Mouse (Mus musculus) left cerebral cortex, adult 9 months (tissue): ENCODE results near the gene Dock9.
"Not testable (repeated sequence)": the region's sequence is repeated elsewhere in the genome, so short reads cannot be mapped to it uniquely, and the experiment has no call there.

Experiments used
- DNase-seq, 2 experiments: peaks; one replicate each; pipeline ENCODE4 v3.0.0; 2022; ENCODE audit warnings: low spot score in 2 of 2

The Dock9 gene

DNA sequence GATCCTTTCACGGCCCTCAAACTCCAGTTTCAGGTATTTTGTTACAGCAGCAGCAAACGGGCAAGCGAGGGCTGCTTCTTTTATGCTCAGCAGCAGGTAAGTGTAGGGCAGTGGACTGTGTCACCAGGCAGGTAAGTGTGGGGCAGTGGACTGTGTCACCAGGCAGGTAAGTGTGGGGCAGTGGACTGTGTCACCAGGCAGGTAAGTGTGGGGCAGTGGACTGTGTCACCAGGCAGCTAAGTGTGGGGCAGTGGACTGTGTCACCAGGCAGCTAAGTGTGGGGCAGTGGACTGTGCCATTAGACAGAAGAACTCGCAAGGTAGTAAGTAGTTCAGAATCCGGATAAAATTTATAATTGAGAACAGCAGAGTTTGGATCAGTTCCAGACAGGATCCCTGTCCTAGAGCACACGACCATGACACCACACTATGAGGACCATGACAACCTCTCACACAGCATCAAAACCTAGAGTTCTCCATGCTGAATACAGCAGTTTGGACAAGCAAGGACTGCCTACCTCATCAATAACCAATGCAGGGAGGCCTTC, 173.6 kb downstream of the Dock9 start:
- DNase-seq, result not testable (repeated sequence)

DNA sequence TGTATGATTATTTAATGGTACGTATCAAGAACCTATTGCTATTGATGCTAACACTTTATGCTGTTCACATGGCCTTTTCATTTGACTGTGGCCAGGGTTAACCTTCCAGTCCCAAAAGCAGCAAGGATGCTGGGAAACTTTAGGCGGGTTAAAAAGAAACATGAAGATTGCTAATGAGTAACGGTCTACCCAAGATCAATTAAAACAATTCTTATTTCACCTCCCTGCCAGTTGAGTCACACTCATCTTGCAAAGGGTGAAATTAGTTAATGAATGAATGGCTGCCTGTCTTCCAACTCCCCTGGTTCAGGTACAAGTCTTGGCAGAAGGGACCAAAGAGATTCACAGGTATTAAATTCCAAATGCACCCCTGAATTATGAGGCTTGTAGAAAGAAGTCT, 175.8 kb downstream of the Dock9 start:
- no peak for DNase-seq

DNA sequence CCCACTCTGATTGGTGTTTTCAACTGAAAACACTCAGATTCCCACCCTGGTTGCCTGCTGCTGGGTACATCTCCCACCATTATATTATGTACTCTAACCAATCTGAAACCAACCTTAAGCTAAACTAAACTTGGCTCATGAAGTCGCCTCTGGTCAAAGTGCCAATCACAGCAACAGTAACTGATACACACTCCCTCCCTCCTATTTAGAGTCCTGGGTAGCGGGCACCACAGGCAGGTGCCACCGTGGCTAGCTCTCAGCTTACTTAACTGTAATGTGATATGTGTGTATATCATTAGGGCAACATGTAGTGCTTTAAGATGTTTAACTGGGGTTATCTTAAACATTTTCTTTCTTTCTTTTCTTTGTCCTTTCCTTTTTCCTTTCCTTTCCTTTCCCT, 177.1 kb downstream of the Dock9 start:
- DNase-seq, result no peak

DNA sequence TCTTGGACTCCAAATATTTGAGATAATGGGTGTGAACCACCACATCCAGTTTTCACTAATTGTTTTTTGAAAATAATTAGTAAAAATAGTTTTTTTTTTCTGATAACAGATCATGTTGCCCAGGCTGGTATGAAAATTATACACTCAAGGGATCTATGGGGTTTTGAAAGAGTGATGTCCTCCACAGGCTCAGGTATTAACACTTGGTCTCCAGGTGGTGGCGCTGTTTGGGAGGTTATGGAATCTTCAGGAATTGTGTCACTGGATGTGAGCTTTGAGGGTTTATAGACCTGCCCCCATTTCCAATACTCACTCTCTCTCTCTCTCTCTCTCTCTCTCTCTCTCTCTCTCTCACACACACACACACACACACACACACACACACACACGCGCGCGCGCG, 177.5 kb downstream of the Dock9 start:
- DNase-seq, result no peak

DNA sequence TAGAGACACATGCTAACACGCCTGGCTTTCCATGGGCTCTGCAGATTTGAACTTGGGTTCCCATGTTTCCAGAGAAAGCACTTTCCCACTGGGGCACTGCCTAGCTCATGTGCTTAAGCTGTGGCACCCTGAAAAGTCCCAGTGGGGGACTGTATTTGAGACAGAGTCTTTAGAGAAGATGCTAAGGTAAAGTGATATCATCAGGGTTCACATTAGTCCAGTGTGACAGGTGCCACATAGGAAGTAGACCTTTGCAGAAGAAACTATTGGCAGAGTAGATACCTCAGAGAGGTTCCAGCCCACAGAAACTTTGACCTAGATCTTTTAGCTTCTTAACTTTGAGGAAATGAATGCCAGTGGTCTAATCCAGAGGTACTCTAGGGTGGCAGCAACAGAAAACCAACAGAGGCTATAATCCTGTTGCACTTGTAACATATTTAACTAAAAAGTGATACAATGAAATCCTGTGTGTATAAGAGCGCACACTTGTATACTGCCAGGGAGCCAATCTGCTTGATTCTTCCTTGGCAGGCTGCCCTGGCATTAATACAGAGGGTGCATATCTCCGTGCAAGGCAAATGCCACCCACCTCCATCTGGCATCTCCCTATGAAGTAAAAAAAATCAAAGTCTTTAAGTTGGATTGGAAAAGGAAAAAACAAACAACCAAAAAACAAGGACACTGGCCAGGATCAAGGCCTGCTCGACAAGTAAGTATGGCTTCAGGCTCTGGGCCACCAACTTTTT, 179.8 kb downstream of the Dock9 start:
- DNase-seq, result peak in 1 of 2 experiments; percentile 87

DNA sequence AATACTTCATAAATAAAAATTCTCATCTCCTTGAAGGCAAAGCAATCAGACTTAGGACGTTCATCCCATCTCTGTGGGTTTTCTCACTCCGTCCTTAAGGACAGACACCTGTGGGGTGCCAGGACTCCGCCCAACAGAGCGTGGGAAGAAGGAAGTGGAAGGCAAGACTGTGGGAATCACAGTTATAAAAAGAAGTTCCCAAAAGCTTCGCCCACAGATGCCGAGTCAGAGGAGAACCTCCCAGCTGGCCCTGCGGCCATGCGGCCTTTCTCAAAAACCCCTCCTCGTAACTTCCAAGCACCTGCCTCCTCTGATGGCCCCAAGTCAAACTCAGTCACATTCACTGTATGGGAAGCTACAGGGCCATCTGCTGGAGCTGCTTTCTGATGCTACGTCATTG, 182.2 kb downstream of the Dock9 start:
- DNase-seq, result peak in 1 of 2 experiments; percentile 76

DNA sequence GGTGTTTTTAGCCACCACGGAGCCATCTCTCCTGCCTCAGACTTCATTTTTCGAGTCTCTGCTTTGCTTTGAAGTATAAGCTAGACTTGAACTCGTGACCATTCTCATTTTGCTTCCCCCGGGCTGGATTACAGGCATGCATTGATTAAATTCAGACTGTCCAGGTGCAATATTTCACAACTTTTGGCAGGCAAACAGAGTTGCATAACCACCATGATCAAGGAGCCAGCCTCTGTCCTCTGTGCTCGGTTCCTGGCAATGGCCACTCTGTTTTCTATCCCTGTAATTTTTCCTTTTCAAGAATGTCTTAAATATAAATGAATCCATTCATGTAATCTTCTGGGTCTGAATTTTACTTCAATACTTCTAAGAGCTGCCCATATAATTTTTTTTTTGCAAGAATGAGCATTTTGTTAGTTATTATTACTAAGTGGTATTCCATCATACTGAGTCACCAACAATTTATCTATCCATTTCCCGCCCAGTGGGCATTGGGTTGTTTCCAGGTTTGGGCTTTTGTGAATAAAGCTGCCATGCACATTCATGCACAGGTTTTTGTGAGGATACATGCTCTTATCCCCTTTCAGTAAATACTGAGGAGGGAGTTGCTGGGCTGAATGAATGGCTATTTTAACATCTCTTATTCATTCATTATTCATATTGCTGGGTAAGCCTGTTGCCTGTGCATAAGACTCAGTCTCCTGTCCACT, 183.0 kb downstream of the Dock9 start:
- DNase-seq, result no peak

DNA sequence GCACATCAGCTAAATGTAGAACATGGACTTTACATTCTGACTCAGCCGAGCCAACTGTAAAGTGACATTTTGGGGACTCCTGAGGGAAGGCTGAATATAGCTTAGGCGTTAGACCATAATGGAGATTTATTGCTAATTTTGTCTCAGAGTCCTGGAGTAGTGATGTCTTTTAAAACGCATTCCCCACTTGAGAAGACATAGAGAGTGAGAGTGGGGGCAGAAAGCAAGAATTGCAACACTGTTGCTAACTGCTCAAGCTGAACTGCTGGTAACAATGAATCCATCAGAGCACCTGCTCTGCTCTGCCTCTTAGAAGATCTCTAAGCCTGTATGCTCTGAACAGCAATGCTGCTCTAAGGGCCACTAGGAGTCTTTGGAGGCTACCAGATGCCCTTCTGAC, 184.1 kb downstream of the Dock9 start:
- no peak for DNase-seq

DNA sequence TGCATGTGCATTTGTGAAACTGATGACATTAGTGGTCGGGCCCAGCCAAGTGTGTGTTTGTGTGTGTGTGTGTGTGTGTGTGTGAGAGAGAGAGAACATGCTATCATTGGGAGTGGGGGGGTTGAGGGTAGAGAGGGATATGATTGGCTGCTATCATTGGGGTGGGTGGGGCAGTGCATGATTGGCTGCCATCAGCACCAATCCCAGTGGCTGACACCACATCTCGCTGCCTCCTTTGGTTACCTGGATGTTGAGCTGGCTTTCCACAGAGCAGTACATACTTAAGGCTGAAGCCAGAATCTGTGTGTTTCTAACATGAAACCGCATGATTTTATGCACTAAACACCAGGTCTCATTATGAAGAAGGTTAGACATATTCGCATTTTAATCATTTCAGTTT, 184.7 kb downstream of the Dock9 start:
- DNase-seq, result no peak

DNA sequence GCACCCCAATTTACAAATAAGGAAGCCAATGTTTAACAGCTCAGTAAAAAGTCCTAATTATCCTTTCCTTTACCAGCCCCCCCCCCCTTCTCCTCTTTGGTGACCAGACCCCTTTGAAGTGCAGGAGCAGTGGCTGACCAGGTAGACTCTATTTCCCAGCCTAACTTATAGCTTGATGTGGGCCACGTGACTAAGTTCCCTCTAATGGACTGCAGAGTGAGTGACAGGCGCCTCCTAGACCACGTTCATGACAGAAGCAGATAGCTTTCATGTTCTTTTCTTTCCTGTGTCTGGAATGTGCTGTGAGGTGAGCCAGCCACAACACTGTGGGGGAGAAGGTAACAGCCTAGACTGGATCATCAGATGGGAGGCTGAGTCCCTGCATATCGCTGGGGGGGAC, 186.1 kb downstream of the Dock9 start:
- no peak for DNase-seq

DNA sequence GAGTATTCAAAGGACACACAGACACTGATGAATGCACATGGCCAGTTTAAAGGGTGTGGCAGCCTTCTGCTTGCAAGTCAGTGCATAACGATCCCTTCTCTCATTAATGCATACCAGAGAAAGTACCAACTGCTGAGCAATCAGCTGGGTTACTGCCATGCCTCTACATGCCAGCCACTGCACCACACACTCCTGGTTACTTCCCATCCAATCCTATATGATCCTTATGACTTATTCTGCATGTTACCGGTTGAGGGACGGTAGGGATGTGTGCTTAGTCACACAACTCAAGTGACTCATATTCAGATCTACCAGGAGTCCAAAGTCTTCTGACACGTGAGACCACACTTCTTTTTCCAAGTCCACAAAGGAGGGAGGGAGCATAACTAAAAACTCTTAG, 186.5 kb downstream of the Dock9 start:
- DNase-seq, result no peak

DNA sequence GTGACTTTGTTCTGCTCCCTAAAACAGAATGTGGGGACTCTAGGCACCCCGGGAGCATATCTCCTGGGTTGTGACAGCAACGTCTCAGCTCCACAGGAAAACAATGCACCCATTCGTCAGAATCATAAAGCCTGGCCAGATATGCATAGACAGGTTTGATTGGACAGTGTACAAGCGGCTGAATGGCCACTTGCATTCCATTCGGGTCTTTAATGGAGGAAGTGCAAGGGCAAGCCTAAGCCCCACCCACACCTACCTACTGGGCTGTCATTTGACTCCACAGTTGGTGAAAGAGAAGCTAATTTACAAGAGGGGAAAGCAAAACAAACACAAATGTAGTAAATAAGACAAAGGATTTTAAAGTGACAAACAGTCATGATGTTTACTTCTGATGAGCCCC, 189.1 kb downstream of the Dock9 start:
- DNase-seq, result no peak

DNA sequence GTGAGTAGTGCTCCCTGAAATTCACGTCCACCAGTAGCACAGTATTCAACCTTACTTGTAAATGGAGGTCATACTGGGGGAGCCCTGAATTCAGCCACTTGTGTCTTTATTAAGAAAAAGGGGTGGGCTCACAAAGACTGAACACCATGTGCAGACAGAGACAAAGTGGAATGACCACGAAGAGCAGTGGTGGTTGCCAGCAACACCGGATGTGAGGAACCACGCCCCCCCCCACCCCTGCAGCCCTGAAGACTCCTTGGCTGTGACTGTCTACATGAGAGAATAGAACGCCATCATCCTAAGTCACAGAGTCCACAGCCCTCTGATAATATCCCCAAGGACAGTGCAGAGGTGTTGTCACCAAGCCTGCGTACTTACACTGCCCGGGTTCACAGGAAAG, 191.2 kb downstream of the Dock9 start:
- DNase-seq, result no peak

DNA sequence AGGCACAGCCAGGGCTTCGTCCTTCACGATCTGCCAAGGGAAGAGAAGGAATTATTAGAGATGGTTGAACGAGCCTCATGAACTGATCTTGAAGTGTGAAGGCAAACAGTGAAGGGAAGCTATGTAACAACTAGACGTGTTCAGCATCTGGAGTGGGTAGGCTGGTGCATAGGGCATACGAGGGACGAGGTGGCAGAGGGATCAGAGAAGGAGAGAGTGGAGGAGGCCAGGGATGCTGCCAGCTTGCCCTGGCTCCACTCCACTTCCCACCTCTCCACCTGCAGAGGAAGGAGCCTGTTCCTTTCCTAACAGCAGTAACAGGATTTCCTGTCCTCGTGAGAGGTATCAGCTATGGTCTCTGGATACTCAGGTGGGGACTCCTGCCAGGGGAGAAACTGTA, 192.4 kb downstream of the Dock9 start:
- no peak for DNase-seq

DNA sequence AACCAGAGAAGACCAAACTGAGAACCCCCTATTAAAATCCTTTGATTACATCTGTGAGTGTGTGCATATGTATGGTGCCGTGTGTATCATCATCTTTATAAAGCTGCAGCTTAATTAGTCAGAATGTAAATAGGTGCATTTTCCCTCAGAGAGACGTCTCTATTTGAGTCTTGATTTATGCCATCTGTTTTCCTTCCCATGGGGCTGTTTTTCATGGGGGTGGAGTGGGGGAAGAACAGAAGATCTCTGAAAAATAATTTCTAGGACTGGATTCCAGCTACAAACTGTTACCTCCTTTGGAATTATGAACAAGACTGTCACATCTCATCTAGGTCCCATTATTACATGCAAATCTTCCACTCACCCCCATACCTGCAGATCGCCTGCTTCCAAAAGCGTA, 193.1 kb downstream of the Dock9 start:
- DNase-seq, result no peak

DNA sequence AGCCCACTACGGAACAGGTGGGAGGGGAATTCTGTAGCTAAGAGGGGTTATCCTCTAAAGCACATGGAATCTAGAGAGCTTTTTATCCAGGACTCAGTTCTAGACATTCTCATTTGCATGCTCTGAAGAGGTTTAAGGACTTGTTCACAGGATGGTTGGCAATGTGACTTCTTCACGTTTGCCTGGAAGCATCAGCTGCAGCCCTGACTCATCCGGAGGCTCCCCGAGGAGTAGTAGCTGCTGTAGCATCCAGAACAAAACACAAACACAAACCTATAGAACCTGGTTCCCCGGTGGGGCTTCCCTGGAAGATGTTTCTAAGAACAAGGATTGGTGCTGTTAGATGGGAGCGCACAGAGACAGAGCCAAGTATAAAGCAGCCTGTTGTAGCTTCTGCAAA, 195.0 kb downstream of the Dock9 start:
- no peak for DNase-seq

DNA sequence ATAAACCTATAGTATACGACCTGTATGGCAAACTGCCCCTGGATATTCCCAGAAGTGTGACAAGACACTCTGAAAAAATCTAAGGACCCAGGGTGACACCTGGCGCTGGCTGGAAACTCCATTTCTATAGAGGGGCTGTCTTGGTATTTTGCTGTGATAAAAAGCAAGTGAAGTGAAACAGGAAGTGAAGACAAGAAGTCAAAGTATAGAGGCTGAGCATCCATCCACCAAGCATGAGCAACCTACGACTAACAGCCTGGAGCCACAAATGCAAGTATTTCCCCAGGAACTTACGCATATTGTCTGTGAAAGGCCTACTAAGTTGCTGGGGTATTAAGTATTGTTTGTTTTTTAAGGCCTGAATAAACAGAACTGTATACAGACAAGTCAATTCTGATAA, 197.1 kb downstream of the Dock9 start:
- DNase-seq, result no peak

DNA sequence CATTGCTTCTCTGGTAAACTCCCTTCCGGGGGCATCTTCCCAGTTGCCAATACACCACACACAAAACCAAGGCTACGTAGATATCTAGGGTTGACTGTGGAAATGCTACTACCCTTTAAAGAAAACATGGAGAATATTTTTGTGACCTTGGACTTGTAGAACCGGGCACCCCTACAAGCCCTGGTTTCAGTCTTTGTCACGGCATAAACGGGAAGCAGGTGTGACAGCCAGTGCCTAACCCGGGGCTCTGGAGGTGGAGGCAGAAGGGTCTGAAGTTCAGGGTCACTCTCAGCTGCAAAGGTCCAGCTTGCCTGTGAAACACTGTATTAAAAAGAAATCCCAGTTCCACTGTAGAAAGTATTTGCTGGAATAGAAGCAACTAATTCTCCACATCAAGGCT, 200.6 kb downstream of the Dock9 start:
- no peak for DNase-seq

DNA sequence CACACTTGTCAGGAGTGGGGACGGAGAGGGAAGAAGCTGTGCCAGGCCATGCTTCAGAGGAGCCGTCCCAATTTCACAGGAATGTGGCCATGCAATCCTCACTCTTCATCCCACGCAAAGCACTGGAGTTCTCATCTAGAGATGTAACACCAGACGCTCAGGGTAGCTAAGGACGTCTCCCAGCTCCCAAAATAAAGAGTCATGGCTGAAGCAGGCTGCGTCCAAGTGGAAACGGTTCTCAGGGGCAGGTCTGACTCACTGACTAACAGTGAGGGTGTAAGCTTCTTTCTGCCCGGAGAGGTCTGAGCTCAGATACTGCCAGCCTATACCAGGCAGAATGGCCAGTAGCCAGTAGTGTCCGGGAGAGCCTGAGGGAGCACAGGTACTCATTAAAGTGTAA, 201.0 kb downstream of the Dock9 start:
- DNase-seq, result peak in 1 of 2 experiments; percentile 59

DNA sequence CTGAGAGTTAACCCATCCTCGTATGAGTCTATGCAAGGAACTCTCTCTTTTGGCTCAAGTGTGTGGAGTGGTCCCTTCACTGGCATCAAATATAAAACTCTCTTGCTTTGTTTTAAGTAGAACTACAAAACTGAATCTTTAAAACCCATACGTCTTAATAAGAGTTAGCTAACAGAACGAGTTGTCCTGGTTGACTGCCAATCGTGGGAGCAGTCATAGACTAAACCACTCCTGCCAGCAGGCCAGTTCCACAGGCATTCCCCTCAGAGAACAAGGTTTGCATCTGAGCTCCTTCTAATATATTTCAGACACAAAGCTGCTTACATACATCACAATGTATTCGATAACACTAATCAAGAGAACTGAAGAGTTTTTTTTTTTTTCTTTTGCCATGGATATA, 203.0 kb downstream of the Dock9 start:
- no peak for DNase-seq

DNA sequence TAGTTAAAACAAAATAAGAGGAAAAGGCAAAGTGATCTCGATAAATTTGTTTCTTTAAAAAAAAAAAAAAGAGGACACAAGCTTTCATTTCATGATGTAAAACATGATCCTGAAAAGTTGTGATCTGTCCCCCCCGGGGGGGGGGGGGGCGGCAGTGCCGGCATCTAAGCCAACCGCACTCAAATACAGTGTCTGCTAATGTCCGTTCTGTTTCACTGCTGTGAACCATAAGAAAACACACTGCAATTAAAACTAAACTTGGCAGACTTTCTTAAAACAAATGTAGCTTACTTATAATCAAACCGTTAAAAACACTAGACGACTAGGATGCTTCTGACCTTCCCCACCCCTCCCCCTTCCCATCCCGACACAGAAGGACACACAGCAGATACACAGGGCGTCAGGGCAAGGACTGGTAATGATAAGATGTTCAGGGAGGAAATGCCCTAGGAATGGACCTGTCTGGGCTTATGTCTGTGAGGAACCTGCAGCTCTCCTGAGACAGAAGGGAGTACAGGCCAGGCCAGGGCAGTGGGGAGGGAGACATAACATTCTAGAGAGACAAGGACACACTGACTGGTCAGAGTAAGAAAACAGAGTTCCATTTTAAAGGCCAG, 204.2 kb downstream of the Dock9 start:
- no peak for DNase-seq

DNA sequence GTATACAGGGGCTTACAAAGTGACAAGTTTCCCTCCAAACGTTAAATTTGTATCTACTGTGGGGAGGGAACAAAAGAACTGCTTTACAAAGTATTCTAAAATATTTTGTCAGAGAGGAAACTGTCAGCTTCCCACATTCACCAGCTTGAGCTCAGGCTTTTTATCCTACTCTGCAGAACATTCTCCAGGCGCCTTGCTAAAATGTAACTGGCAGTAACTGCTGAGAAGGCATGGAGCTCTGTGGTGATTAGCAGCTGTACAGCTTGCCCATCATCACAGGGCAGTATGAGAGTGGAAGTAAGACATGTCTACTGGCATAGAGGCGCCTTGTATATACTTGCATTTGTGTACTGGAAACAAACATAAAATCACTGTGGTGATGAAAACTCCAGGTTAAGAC, 204.7 kb downstream of the Dock9 start:
- no peak for DNase-seq

DNA sequence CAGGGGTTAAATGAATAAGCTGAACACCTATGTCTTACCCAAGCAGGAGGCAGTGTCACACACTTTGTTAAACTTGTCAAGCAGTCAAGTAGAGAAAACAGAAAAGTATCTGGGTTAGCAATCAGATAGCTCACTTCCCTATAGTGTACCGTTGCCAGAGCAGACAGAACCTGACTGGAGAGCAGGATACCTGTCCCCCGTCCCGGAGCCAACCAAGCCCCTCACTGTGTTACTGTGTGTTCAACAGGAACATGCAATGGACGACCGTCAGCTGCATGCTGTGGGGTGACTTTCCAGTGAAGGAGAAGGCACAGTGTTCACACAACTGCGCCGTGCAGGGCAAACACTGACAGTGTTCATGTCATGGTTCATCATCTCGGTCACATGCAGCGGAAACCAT, 205.3 kb downstream of the Dock9 start:
- DNase-seq, result no peak
